Mouse (Mus musculus) intestine, embryonic 14.5 days (tissue): ENCODE data around the gene Vmac. TPM values are rescaled to one million over a fixed set of nuclear protein-coding genes. Genes with fewer than 3 reads are reported as not detected.

ENCODE experiments used
- ATAC-seq: fragments of 200-750 bp; cut with Nextera tagmentation; replicated peaks from 2 replicates; pipeline ENCODE4 v1.8.0; 2017; ENCODE audit warnings: low read depth, moderate number of reproducible peaks, moderate TSS enrichment, moderate library complexity; ENCODE audit not compliant: low FRiP score, low TSS enrichment
- DNase-seq: peaks from one replicate; pipeline ENCODE4 v3.0.0-alpha.2; 2018; ENCODE audit warnings: low spot score
- H3K27ac ChIP-seq: fragments of 300-500 bp; sonication (generic); 2 replicates; pipeline ENCODE4 v1.5.1; 2014; ENCODE audit warnings: low read depth, mild to moderate bottlenecking, control low read depth
- H3K27me3 ChIP-seq: fragments of 300-500 bp; sonication (generic); replicated peaks from 2 replicates; pipeline ENCODE4 v1.6.1; 2014; ENCODE audit warnings: low read length, control low read depth; ENCODE audit not compliant: control insufficient read depth, insufficient read depth
- H3K36me3 ChIP-seq: fragments of 300-500 bp; sonication (generic); 2 replicates; pipeline ENCODE4 v1.6.1; 2014; ENCODE audit warnings: low read length, control low read depth; ENCODE audit not compliant: control insufficient read depth, insufficient read depth
- H3K4me1 ChIP-seq: fragments of 300-500 bp; sonication (generic); replicated peaks from 2 replicates; pipeline ENCODE4 v1.6.1; 2014; ENCODE audit warnings: low read length, control low read depth, mixed read lengths; ENCODE audit not compliant: control insufficient read depth, insufficient read depth
- H3K4me2 ChIP-seq: fragments of 300-500 bp; sonication (generic); 2 replicates; pipeline ENCODE4 v1.6.1; 2014; ENCODE audit warnings: low read length
- H3K4me3 ChIP-seq: fragments of 300-500 bp; sonication (generic); 2 replicates; pipeline ENCODE4 v1.5.1; 2014; ENCODE audit warnings: low read depth, low read length, control low read depth, mixed read lengths
- H3K9ac ChIP-seq: fragments of 300-500 bp; sonication (generic); 2 replicates; pipeline ENCODE4 v1.6.1; 2014; ENCODE audit warnings: mild to moderate bottlenecking, low read length
- H3K9me3 ChIP-seq: fragments of 300-500 bp; sonication (generic); 2 replicates; pipeline ENCODE4 v1.6.1; 2016; ENCODE audit warnings: low read length, control low read depth; ENCODE audit not compliant: control insufficient read depth
- WGBS: fragments of 180-500 bp; shearing (Covaris S2); extraction: QIAGEN DNeasy Blood & Tissue Kit; methylation state at CpG from one replicate; pipeline ENCODE4 v1.1.7; 2014; 5-methylcytosine and 5-hydroxymethylcytosine counted together
- polyA plus RNA-seq: library from polyadenylated mRNA; unstranded; fragments of >200 nt; fragmentation: Nextera tagmentation; extraction: Ambion mirVana; gene quantifications from 2 replicates; pipeline ENCODE4 v1.2.1, GENCODE M21; 2014

Vmac gene
- polyA plus RNA-seq, 1 experiment from 2014 or later, result 21.3 TPM

- no peak for DNase-seq
- no peaks in the 10 kb centered on the region for H3K9me3 ChIP-seq
- peaks cover 80% of the 10 kb centered on the region for H3K36me3 ChIP-seq
- H3K27me3 ChIP-seq, result no peaks in the 10 kb centered on the region
- WGBS, result 83% methylated on average over 3 of the region's 3 CpGs
- H3K27ac ChIP-seq, result no peak overlapping the region
- H3K4me2 ChIP-seq, result no peak overlapping the region
- no peak overlapping the region for H3K4me3 ChIP-seq
- no peaks in the 10 kb centered on the region for H3K4me1 ChIP-seq
- H3K9ac ChIP-seq, result no peak overlapping the region
- ATAC-seq, result no peak
Measured at GRCm38 (mm10) chr17:56709708-56710107, 8.1 kb downstream of the Vmac start.

- ATAC-seq, result no peak
- peaks cover 88% of the 10 kb centered on the region for H3K36me3 ChIP-seq
- H3K27me3 ChIP-seq, result no peaks in the 10 kb centered on the region
- no peak overlapping the region for H3K4me3 ChIP-seq
- no peak overlapping the region for H3K9ac ChIP-seq
- H3K9me3 ChIP-seq, result no peaks in the 10 kb centered on the region
- no peak overlapping the region for H3K27ac ChIP-seq
- H3K4me2 ChIP-seq, result no peak overlapping the region
- 78% methylated on average over 4 of the region's 4 CpGs for WGBS
- DNase-seq, result no peak
- no peaks in the 10 kb centered on the region for H3K4me1 ChIP-seq
Measured at GRCm38 (mm10) chr17:56708692-56709091, 9.1 kb downstream of the Vmac start.

- ATAC-seq (no peak), DNase-seq (no peak)
- WGBS, result 95% methylated on average over 1 of the region's 1 CpGs
- H3K27me3 ChIP-seq, result no peaks in the 10 kb centered on the region
- no peak overlapping the region for H3K4me2 ChIP-seq
- H3K27ac ChIP-seq, result no peak overlapping the region
- no peak overlapping the region for H3K4me3 ChIP-seq
- H3K9ac ChIP-seq, result no peak overlapping the region
- H3K4me1 ChIP-seq, result no peaks in the 10 kb centered on the region
- H3K36me3 ChIP-seq, result peaks cover 96% of the 10 kb centered on the region
- no peaks in the 10 kb centered on the region for H3K9me3 ChIP-seq
Measured at GRCm38 (mm10) chr17:56706515-56706914, 11.3 kb downstream of the Vmac start.

- 76% methylated on average over 4 of the region's 4 CpGs for WGBS
- H3K4me1 ChIP-seq, result no peaks in the 10 kb centered on the region
- ATAC-seq, result no peak
Measured at GRCm38 (mm10) chr17:56703038-56703437, 14.8 kb downstream of the Vmac start.

GRCm38 (mm10) chr17:56700451-56700850 lies 17.4 kb downstream of the Vmac start:
- no peak overlapping the region for H3K27ac ChIP-seq
- no peak overlapping the region for H3K4me2 ChIP-seq
- no peaks in the 10 kb centered on the region for H3K4me1 ChIP-seq
- DNase-seq (no peak), ATAC-seq (no peak)
- no peaks in the 10 kb centered on the region for H3K9me3 ChIP-seq
- peaks cover 96% of the 10 kb centered on the region for H3K36me3 ChIP-seq
- no peaks in the 10 kb centered on the region for H3K27me3 ChIP-seq
- H3K4me3 ChIP-seq, result no peak overlapping the region
- 70% methylated on average over 2 of the region's 2 CpGs for WGBS
- H3K9ac ChIP-seq, result no peak overlapping the region

More at GRCm38 (mm10) chr17:56703038-56703437, 14.8 kb downstream of the Vmac start:
- no peaks in the 10 kb centered on the region for H3K9me3 ChIP-seq
- H3K4me2 ChIP-seq, result no peak overlapping the region
- H3K9ac ChIP-seq, result no peak overlapping the region
- no peaks in the 10 kb centered on the region for H3K27me3 ChIP-seq
- no peak overlapping the region for H3K4me3 ChIP-seq
- DNase-seq, result no peak
- H3K27ac ChIP-seq, result no peak overlapping the region
- H3K36me3 ChIP-seq, result peaks cover 96% of the 10 kb centered on the region

GRCm38 (mm10) chr17:56693851-56694310 lies 23.9 kb downstream of the Vmac start:
- Histone ChIP-seq H3K4me2 (no peak overlapping the region), H3K27ac (0 out of 2 replicates have a peak overlapping the region, but pooled peaks have one; percentile 4), H3K36me3 (peaks cover 97% of the 10 kb centered on the region), H3K9me3 (no peaks in the 10 kb centered on the region), H3K4me3 (no peak overlapping the region), H3K9ac (no peak overlapping the region), H3K4me1 (0 out of 2 replicates have a peak, but pooled peaks cover 5% of the 10 kb centered on the region), H3K27me3 (no peaks in the 10 kb centered on the region)
- WGBS, result 73% methylated on average over 6 of the region's 6 CpGs
- no peak for ATAC-seq
- no peak for DNase-seq

GRCm38 (mm10) chr17:56693395-56693794 lies 24.4 kb downstream of the Vmac start:
- H3K9ac ChIP-seq, result no peak overlapping the region
- no peak overlapping the region for H3K4me2 ChIP-seq
- ATAC-seq (no peak), DNase-seq (no peak)
- H3K9me3 ChIP-seq, result no peaks in the 10 kb centered on the region
- peaks cover 97% of the 10 kb centered on the region for H3K36me3 ChIP-seq
- H3K27ac ChIP-seq, result 0 out of 2 replicates have a peak overlapping the region, but pooled peaks have one; percentile 4
- H3K4me1 ChIP-seq, result 0 out of 2 replicates have a peak, but pooled peaks cover 5% of the 10 kb centered on the region
- no peaks in the 10 kb centered on the region for H3K27me3 ChIP-seq
- no peak overlapping the region for H3K4me3 ChIP-seq
- WGBS, result 83% methylated on average over 1 of the region's 1 CpGs

GRCm38 (mm10) chr17:56688689-56689088 lies 29.1 kb downstream of the Vmac start:
- H3K4me3 ChIP-seq, result no peak overlapping the region
- H3K9me3 ChIP-seq, result no peaks in the 10 kb centered on the region
- H3K4me1 ChIP-seq, result 0 out of 2 replicates have a peak, but pooled peaks cover 3% of the 10 kb centered on the region
- DNase-seq (no peak), ATAC-seq (no peak)
- peaks cover 89% of the 10 kb centered on the region for H3K36me3 ChIP-seq
- WGBS, result 93% methylated on average over 2 of the region's 2 CpGs
- H3K27me3 ChIP-seq, result no peaks in the 10 kb centered on the region
- H3K9ac ChIP-seq, result no peak overlapping the region
- no peak overlapping the region for H3K4me2 ChIP-seq
- no peak overlapping the region for H3K27ac ChIP-seq

- no peak overlapping the region for H3K9ac ChIP-seq
Measured at GRCm38 (mm10) chr17:56688045-56688444, 29.8 kb downstream of the Vmac start.

More at GRCm38 (mm10) chr17:56688045-56688444, 29.8 kb downstream of the Vmac start:
- Histone ChIP-seq H3K36me3 (peaks cover 87% of the 10 kb centered on the region), H3K4me3 (no peak overlapping the region), H3K4me1 (no peaks in the 10 kb centered on the region), H3K27ac (no peak overlapping the region), H3K27me3 (no peaks in the 10 kb centered on the region), H3K4me2 (no peak overlapping the region), H3K9me3 (no peaks in the 10 kb centered on the region)
- no peak for DNase-seq
- no peak for ATAC-seq
